In genomic region chr8:45808597-45808996, GRCm38 (mm10) we compare ENCODE assay signal across 22 mouse cellular contexts.
"Had no signal": no experiment of that assay in that cellular context is flagged by ENCODE, and none has a peak within 500 bp of the region (broad histone marks: within the 10 kb centered on the region; RNA-seq: fewer than 3 reads in every experiment).

No protein-coding gene starts in this region.

- ATAC-seq: hindbrain, embryonic 16.5 days; hindbrain, postnatal 0 days; inflammation-experienced regulatory T-cells, adult 6 months; intestine, embryonic 15.5 days; intestine, embryonic 16.5 days; intestine, postnatal 0 days had no signal

- DNase-seq: heart, postnatal 10 days; heart, postnatal 14 days; heart, postnatal 36 days; heart, postnatal 4 days; kidney, adult 11 months; kidney, adult 18-20 months; kidney, adult 2 months; kidney, adult 8-10 months; kidney, adult 9 months; kidney, postnatal 10 days; kidney, postnatal 14 days; kidney, postnatal 25 days; kidney, postnatal 36 days; kidney, postnatal 4 days; layer of hippocampus, adult 9-11 months; layer of hippocampus, postnatal 36 days had no signal
